Mouse (Mus musculus): ENCODE measurements at regions not wholly inside any gene's neighbourhood (a gene's known extent, or its start where the extent isn't known, plus 50 kb on each side); places are given as distances from the start of the nearest gene placed in this dataset.

DNA sequence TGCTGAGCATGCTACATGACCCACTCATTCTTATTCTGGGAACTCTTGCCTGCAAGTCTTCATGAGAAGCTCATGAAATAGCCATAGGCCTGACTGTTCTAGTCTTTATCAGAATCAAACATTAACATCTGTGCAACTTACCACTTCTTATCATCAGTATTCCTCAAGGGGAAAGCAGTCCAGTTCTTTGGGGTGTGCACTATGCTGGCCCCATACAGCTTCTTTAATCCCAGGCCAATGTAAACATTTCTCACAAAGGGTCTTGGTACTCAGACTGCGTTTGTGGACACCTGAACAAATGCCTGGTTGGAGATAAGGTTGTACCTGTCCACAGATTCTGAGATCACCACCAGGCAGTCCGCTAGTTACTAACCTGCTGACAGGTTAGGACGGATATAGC, 51.3 kb downstream of the 3110018I06Rik start:
- DNase-seq (ENCODE audit: low spot score in 2 of 2) = no peak

DNA sequence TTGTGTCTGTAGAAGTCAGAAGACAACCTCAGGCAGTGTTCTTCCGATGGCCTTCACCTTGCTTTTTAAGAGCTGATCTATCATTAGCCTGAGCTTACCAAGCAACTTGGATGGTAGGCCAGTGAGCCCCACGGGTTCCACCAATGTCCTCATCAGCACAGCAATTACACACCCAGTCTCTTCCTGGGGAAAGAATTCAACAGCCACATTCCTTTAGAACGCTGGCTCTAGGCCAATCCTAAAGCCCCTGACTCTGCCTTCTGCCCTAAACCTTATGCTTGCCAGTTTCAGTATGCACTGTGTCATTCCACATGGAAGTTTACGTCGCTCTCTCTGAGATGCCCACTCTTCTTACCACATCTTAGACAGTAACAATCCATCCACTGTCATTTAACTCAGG, 52.8 kb downstream of the 3110018I06Rik start:
- DNase-seq (ENCODE audit: low spot score in 2 of 2) = no peak

DNA sequence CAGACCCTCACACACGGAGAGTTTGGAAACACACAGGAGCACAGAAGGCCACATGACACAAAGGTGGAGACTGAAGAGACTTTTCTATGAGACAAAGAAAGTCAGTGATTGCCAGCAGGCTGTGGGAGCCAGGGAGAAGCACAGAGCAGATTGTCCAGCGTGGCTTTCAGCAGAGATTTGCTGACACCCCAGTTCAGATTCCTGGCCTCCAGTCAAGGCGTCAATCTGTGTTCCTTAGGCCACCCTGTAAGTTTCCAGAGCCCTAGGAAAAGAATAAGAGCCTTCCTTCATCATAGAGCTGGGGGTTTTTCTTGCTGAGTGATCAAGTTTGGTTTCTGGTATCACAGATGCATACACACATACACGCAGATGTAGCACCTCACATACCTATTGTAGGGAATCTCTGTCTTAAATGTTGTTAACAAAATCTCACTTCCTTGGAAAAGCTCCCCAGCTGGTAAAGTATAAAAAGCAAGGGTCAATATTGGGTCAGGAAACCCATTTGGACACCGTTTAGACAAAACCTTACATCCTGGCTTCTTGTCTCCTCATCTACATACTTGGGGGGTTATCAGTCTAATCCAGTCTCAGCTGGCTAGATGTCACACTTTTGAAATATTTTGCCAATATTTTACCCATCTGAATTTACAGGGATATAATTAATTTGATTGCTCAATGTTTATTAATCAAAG, 58.9 kb downstream of the 3110018I06Rik start:
- no peak for DNase-seq (ENCODE audit: low spot score in 2 of 2)

DNA sequence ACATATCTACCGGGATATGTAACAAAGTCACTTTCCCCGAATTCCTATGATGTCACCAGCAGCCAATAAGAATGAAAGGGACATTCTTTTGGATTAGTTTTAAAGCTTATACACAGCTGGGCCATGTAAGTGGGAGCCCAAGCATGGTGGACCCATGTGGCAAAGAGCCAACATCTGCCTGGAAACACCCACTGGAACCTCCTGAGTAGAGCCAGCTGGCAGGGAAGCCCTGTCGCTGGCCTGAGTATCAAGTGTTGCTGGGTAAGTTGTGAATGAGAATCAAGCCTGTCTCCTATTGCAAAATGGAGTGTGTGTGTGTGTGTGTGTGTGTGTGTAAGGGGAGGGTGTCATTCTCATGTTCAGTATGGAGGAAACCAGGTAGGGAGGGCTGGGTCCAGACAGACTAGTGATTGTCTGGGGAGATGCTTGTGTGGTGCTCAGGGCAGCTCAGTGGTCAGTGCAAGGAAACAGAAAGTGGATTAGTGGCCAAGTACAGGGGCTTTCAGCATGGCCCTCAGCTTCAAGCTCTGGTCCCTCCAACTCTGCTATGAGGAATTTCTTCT, 59.5 kb downstream of the 3110018I06Rik start:
- DNase-seq (ENCODE audit: low spot score in 2 of 2) = no peak

DNA sequence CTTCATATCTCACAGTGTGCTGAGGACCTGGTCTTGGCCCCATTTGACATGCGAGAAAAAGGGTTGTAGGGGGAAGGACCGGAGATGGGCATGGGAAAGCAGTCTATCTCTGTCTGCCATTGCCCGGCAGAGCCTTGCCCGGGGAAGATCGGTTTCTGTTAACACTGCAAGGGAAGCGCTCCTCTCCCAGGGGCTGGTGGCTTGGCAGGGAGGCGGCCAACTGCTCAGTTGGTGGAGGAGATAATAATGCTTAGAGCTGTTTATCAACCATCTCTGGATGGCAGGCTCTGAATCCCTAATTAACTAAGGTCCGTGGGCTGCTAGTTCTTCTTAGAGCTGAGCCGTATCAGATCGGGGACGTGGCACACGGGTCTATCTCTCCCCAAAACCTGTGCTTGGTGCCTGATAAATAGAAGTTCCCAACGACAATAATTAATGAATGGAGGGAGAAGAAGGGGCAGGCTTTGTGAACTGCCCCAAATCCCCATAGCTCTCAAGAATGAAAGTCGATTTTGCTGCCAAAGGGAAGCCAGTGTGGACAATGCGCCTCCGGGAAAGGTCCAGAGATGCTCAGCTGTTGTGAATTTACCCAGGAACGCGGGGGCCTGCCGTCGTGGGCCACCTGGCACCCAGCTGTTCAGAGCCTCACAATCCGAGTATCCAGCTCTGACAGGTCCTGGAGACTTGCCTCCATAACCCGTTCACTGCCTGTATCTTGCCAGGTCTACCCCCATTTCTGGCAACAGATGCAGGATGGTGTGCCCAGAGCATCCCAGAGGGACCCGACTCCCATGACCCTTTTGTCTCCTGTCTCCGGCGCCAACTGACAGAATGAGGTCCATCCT, 61.2 kb downstream of the 3110018I06Rik start:
- DNase-seq (ENCODE audit: low spot score in 2 of 2) = no peak

DNA sequence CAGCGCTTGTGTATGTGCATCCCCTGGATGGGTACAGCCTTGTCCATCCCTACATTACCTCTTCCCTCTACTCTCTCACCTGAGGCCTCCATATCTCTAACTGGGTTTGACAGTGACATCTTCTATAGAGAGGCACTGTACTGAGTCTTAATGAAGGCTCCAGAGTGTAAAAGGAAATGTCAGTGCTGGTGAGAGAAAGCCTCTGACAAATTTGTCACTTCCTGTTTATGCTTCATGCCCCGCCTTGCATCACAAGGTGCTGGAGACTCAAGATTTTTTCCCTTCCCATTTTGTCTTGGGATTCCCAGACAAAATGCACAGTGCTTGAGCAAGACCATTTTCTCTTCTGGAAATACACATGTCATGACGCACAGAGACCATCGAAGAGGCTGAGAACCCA, 70.8 kb downstream of the 3110018I06Rik start:
- no peak for DNase-seq (ENCODE audit: low spot score in 2 of 2)

DNA sequence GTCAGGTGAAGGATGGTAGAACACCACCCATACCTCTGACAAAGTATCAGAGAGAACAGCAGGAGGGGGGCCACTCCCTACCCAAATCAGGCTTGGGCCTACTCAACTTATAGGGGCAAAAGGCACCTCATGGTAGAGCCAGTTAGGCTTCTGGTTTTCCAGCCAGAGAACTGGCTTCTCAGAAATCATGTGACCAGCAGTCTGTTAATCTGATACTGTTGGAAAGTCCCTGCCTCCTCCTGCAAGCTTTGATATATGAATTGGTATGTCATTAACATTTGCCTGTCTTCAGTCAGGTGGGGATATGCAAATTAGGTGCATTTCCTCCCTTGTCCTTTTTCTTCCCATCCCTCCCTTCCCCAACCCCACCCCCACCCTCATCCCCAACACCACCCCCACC, 71.7 kb downstream of the 3110018I06Rik start:
- no peak for DNase-seq (ENCODE audit: low spot score in 2 of 2)

DNA sequence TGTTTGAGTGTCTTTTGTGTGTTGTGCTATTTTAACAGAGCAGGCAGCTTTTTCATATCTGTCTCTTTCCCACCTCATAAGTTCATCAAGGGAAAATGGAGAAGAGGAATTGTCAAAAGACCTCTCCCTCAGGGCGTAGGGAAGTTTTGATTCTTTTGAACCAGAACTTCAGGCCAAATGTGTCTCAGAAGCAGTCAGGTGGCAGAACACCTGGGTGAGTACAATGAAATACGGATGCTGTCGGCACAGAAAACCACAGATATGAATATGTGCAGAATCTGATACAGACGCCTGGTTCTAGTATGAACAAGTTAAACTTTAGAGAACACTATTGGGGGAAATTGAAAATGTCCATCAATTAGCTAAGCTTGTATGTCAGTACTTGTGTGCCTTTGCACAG, 84.2 kb downstream of the 3110018I06Rik start:
- no peak for DNase-seq (ENCODE audit: low spot score in 2 of 2)

DNA sequence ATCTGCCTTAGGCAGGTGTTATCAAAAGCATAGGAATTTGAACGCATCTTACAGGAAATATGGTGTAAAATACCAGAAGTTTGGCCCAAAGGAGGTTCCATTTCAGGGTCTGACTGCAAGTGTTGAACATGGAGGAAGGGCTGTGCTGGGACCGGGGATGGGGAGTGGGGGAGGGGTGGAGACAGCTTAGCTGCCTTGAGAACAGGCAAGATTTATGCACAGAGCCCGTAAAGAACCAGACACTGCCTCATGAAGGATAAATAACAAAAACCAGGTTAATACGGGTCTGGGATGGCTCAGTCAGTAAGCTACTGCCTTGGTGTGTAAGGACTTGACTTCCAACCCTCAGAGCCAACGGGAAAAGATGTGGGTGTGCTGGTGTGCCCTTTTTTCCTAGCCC, 91.1 kb downstream of the 3110018I06Rik start:
- DNase-seq (ENCODE audit: low spot score in 2 of 2) = no peak

DNA sequence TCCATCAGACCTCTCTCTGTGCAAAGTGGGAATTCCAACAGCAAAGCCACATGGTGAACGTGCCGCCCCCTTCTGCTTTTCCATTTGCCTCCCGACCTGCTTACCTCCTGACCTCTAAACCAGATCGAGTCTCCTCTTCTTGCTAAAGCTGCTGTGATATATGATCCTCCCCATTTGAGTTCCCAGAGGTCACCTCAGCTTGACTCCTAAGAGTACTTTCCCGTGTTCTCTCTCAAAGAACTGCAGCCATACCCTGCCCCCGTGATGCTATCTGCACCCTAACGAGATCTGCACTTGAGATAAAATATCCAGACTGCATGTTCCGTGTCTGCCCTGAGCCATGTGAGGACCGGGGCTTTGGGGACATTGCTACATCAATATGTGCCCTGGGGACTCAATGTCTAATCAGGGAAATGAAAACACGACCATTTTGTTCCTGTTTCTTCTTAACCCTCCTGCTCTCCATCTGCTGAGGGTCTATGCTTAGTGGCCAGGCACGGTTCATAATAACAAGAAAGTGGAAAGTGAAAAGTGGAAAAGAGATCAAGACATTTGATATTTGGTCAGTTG, 94.8 kb downstream of the 3110018I06Rik start:
- DNase-seq (ENCODE audit: low spot score in 2 of 2) = no peak

DNA sequence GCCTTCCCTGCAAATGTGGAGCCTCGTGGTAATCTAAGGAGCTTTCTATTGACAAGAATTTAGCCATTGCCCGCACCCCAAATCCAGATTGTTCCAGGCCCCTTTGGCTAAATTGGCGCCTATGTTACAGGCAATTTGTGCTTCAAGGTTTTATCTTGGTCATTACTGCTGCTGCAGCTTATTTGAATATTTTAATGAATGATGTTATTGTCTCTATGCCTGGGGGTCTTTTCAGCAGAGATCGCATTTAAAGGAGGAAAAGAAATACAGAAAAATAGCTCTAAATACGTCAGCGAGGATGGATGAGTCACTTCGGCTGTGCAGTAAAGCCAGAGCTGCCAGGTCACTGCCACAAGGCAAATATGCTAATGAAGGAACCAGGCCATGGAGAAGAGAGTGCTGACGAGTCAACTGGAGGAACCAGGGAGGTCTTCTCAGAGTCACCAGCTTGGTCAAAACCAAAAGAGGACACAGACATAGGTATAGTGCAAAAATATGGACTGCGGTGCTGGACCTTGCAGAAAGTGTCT, 97.3 kb downstream of the 3110018I06Rik start:
- DNase-seq (ENCODE audit: low spot score in 2 of 2) = no peak

DNA sequence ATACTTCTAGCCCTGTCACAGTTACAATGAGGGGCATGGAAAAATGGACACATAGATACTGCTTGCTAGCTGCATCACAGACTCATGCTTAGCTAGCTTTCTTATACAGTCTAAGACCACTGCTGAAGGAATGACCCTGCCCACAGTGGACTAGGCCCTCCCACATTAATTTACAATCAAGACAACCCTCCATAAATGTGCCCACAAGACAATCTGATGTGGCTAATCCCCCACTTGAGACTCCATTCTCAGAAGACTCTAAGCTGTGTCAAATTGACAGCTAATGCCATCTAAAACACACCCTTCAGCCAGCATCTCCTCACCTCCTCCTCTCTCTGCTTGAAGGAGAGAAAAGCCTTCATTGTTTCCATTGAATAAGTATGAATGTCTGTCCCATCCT, 107.8 kb downstream of the 3110018I06Rik start:
- DNase-seq (ENCODE audit: low spot score in 2 of 2) = no peak

DNA sequence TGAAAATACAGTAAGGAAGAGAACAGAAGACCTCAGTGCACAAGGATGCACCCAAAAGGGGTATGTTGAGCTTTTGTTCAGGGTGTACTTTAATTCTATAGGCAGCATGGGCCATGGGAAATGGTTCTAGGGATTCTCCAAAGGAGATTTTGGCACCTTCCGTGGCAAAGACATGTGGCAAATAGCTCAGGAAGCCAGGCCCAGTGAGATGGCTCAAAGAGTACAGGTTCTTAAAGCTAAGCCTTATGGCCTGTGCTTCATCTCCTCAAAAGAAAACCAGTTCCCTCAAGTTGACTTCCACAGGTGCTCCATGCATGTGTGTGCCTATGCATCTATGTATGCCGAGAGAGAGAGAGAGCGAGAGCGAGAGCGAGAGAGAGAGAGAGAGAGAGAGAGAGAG, 112.1 kb downstream of the 3110018I06Rik start:
- no peak for DNase-seq (ENCODE audit: low spot score in 2 of 2)

DNA sequence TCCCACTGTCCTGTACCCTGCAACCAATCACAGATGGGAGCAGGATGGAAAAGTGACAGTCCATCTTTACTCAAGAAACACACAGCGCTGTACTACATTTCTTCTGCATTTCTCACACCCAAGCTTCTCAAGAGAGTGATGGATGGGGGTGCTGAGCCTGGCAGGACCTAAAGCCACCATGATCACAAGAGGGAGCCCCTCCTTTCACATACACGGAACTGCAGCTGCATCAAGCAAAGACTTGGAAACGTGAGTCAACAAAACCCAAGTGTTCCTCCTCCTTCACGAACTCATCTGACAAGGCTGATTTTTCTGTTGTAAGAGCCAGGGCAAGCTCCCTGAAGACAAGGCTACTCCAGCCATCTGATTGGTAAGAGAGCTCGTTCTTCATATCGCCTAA, 120.5 kb downstream of the 3110018I06Rik start:
- DNase-seq (ENCODE audit: low spot score in 2 of 2) = no peak

DNA sequence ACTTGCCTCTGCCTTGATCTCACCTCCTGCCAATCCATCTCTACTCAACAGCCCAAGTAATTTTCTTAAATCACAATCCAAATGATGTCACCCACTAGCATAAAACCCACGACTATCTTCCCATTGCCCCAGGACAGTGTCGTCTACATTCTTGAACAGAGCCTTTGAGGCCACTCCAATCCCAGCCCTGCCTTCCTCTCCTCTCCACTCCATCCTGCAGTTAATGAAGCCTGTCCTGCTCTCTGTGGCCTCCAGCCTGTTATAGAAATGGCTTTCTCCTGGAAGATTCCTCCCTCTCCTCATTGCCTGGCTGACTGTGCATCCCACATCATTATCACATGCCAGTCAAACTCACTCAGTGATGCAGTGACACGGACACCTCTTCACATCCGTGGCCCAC, 121.6 kb downstream of the 3110018I06Rik start:
- DNase-seq (ENCODE audit: low spot score in 2 of 2) = no peak

DNA sequence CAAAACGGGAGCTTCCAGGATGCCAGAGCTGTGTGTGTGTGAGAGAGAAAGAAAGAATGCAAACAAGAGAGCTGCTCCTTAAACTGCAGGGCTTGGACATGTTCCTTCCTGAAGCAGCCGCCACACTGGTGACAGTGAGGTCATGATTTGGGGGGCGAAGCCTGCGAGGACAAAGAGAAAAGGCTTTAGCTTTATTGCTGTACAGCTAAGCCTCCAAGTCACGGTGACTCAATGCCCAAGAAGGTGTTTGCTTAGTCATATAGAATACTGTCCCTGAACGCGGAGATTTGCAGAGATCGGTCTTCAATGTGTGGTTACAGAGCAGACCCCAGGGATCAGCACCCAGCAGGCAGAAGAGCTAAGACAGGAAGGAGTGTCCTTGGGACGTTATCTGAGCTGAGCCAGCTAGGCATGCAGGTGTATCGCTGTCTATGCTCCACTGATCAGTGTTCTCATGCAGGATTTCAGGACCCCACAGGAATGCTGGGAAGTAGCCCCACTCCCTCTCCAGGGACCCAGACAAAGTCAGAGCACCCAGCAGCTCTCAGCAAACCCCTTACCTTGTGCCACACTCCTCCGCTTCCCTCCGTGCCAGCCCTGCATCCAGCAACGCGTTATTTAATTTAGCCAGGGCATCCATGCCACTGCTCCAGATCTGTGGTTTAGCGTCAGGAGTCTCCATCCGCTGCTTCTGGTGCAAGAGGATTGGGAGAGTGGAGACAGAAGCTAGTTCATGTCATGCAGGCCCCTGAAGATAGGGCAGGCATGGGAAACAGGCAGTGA, 129.0 kb downstream of the 3110018I06Rik start:
- no peak for DNase-seq (ENCODE audit: low spot score in 2 of 2)

DNA sequence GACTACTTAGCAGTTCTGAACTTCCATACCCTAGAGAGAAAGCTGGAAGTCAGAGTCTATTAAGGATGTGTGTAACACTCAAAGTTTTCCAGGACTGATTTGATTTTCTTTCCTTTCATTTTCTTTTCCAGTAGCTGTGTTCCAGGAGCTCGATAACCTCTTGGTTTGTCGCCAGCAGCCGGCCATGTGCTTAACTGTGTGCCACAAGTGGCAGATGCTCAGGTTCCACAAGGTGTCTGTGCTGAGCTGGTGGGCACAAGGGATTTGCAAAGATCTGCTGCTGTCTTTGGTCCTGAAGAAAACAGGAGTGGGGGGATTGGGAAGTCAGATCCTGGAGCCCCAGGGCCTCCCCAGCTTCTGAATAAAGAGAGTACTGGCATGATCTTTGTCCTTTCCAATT, 136.0 kb downstream of the 3110018I06Rik start:
- DNase-seq (ENCODE audit: low spot score in 2 of 2) = no peak

DNA sequence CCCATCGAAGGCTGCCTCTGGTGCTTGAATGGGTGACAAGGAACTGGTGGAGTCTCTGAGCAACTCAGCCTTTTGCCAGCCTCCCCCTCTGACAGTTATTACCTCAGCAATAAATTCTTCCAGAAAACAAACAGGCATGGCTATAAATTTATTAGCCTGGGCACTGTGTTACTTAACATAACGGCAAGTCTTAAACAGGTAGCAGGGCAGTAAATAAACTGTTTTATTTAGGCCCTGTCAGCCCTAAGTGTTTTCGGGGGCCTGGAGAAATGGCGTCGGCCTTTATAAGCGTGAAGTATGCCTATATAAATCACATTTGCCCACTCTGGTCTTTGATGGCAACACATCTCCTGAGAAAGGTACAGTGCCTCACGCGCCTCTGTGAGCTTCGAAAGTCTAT, 159.6 kb downstream of the 3110018I06Rik start:
- DNase-seq (ENCODE audit: low spot score in 2 of 2) = no peak

DNA sequence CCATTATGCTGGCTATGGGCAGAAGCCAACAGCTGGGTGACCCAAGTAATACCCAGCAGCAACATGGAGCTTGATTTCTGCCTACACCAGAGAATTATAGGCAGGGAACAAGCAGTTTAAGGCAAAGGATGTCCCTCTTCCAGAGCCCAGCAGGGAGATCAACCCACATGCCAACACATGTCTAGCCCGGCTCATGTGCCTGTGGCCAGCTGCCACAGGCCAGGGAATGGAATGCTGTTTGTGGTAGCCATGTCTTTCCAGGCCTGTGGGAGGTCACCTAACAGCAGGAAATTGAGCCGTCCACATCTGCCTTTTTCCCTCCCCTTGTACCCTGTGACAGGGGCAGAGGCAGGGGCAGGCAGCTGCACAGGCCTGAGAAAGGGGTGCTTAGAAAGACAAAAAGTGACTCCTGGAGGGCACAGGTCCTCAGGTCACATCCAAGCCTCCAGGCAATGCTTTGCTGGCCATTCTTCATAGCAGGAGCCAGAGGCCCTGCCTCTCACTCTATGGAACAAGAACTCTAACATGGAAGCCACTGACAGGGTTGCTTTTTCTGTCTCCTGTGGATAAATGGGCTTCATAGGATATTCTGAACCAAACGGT, 163.8 kb downstream of the 3110018I06Rik start:
- no peak for DNase-seq (ENCODE audit: low spot score in 2 of 2)

DNA sequence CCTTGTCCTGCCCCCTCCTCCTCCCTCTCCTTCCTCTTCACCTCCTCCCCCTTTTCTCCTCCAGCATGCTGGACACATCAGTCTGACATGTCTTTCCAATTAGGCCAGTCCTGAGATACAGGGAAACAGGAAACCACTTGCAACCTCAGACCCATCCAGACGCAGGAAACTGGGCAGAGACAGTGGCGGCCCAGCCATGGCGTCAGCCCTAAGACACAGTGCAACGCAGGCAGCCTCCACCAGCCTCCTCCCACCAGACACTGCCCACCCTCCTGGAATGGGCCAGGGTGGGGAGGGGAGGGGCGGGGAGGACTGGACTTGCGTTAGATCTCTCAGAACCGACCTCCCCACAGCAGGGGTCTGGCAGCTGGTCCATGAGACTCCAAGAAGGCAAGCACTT, 164.7 kb downstream of the 3110018I06Rik start:
- no peak for DNase-seq (ENCODE audit: low spot score in 2 of 2)

DNA sequence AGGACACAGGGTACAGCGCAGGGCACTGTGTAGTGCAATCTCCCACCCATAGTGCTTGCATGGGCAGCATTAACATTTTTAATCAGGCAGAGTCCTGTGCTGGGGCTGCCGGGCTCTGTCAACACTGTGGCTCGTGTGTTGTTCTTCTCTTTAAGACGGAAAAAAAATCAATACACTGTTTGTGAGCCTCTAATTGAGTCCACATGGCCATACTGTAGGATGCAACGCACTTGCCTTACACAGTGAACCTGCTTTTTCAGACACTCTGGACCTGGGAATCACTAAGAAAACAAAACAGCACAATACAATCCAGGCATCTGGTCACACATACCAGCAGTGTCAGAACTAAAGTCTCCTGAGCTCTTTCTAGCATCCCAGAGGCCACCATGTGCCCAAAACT, 168.4 kb downstream of the 3110018I06Rik start:
- DNase-seq (ENCODE audit: low spot score in 2 of 2) = no peak

Data from left cerebral cortex, adult 18-20 months (tissue).